Mouse (Mus musculus): ENCODE results near the gene Prepl. TPM values are rescaled to one million over a fixed set of nuclear protein-coding genes. Genes with fewer than 3 reads are reported as not detected.

Prepl gene
- polyA plus RNA-seq, 1 experiment from 2014 or later = 143 TPM

GRCm38 (mm10) chr17:85023247-85024167, 66.5 kb downstream of the Prepl start:
- no peak overlapping the region for H3K4me3 ChIP-seq (ENCODE audit: low read depth, low read length)
- no peak overlapping the region for H3K9ac ChIP-seq (ENCODE audit: low read depth, low read length)
- no peak overlapping the region for H3K27ac ChIP-seq (ENCODE audit: low read length)
- H3K4me1 ChIP-seq (ENCODE audit: control insufficient read depth, insufficient read depth, low read length) = no peaks in the 10 kb centered on the region; the same call in 1 of the 2 replicates
- WGBS = 57% methylated on average over 22 of the region's 22 CpGs
- H3K4me2 ChIP-seq (ENCODE audit: low read length) = no peak overlapping the region
- ATAC-seq = peak; percentile 48; the same call in 1 of the 2 replicates
- no peaks in the 10 kb centered on the region for H3K27me3 ChIP-seq (ENCODE audit: control insufficient read depth, insufficient read depth, low read depth, low read length)
- no peaks in the 10 kb centered on the region for H3K36me3 ChIP-seq (ENCODE audit: control insufficient read depth, insufficient read depth, low read length)
- H3K9me3 ChIP-seq (replicated peaks; ENCODE audit: control insufficient read depth, low read length, poor library complexity, severe bottlenecking) = no peaks in the 10 kb centered on the region

- WGBS = 85% methylated on average over 3 of the region's 3 CpGs
- H3K36me3 ChIP-seq (ENCODE audit: control insufficient read depth, insufficient read depth, low read length) = no peaks in the 10 kb centered on the region
- H3K27ac ChIP-seq (ENCODE audit: low read length) = no peak overlapping the region
- H3K9ac ChIP-seq (ENCODE audit: low read depth, low read length) = no peak overlapping the region
- ATAC-seq = no peak
- no peak overlapping the region for H3K4me3 ChIP-seq (ENCODE audit: low read depth, low read length)
- no peaks in the 10 kb centered on the region; the same call in 1 of the 2 replicates for H3K4me1 ChIP-seq (ENCODE audit: control insufficient read depth, insufficient read depth, low read length)
- no peak overlapping the region for H3K4me2 ChIP-seq (ENCODE audit: low read length)
- H3K27me3 ChIP-seq (ENCODE audit: control insufficient read depth, insufficient read depth, low read depth, low read length) = no peaks in the 10 kb centered on the region
- no peaks in the 10 kb centered on the region for H3K9me3 ChIP-seq (replicated peaks; ENCODE audit: control insufficient read depth, low read length, poor library complexity, severe bottlenecking)
Measured at GRCm38 (mm10) chr17:85020343-85020742, 69.7 kb downstream of the Prepl start.

GRCm38 (mm10) chr17:85018794-85019193, 71.2 kb downstream of the Prepl start:
- no peak overlapping the region for H3K4me2 ChIP-seq (ENCODE audit: low read length)
- H3K4me1 ChIP-seq (ENCODE audit: control insufficient read depth, insufficient read depth, low read length) = no peaks in the 10 kb centered on the region; the same call in 1 of the 2 replicates
- H3K4me3 ChIP-seq (ENCODE audit: low read depth, low read length) = no peak overlapping the region
- no peak for ATAC-seq
- no peak overlapping the region for H3K27ac ChIP-seq (ENCODE audit: low read length)
- no peaks in the 10 kb centered on the region for H3K27me3 ChIP-seq (ENCODE audit: control insufficient read depth, insufficient read depth, low read depth, low read length)
- no peak overlapping the region for H3K9ac ChIP-seq (ENCODE audit: low read depth, low read length)
- 78% methylated on average over 5 of the region's 5 CpGs for WGBS
- no peaks in the 10 kb centered on the region for H3K36me3 ChIP-seq (ENCODE audit: control insufficient read depth, insufficient read depth, low read length)
- no peaks in the 10 kb centered on the region for H3K9me3 ChIP-seq (replicated peaks; ENCODE audit: control insufficient read depth, low read length, poor library complexity, severe bottlenecking)

- Histone ChIP-seq H3K27ac (ENCODE audit: low read length) (no peak overlapping the region), H3K36me3 (ENCODE audit: control insufficient read depth, insufficient read depth, low read length) (no peaks in the 10 kb centered on the region), H3K9ac (ENCODE audit: low read depth, low read length) (no peak overlapping the region), H3K9me3 (replicated peaks; ENCODE audit: control insufficient read depth, low read length, poor library complexity, severe bottlenecking) (no peaks in the 10 kb centered on the region), H3K4me1 (ENCODE audit: control insufficient read depth, insufficient read depth, low read length) (no peaks in the 10 kb centered on the region), H3K27me3 (ENCODE audit: control insufficient read depth, insufficient read depth, low read depth, low read length) (no peaks in the 10 kb centered on the region), H3K4me2 (ENCODE audit: low read length) (no peak overlapping the region), H3K4me3 (ENCODE audit: low read depth, low read length) (no peak overlapping the region)
- no peak for ATAC-seq
- WGBS = 87% methylated on average over 3 of the region's 3 CpGs
Measured at GRCm38 (mm10) chr17:85018344-85018743, 71.7 kb downstream of the Prepl start.

- WGBS = 92% methylated on average over 3 of the region's 3 CpGs
- Histone ChIP-seq H3K4me3 (ENCODE audit: low read depth, low read length) (no peak overlapping the region), H3K36me3 (ENCODE audit: control insufficient read depth, insufficient read depth, low read length) (no peaks in the 10 kb centered on the region), H3K4me1 (ENCODE audit: control insufficient read depth, insufficient read depth, low read length) (no peaks in the 10 kb centered on the region), H3K27ac (ENCODE audit: low read length) (no peak overlapping the region), H3K9ac (ENCODE audit: low read depth, low read length) (no peak overlapping the region), H3K9me3 (replicated peaks; ENCODE audit: control insufficient read depth, low read length, poor library complexity, severe bottlenecking) (no peaks in the 10 kb centered on the region), H3K4me2 (ENCODE audit: low read length) (no peak overlapping the region), H3K27me3 (ENCODE audit: control insufficient read depth, insufficient read depth, low read depth, low read length) (no peaks in the 10 kb centered on the region)
- ATAC-seq = no peak
Measured at GRCm38 (mm10) chr17:85014632-85015031, 75.4 kb downstream of the Prepl start.

GRCm38 (mm10) chr17:85013485-85013884, 76.6 kb downstream of the Prepl start:
- WGBS = 86% methylated on average over 6 of the region's 6 CpGs
- Histone ChIP-seq H3K36me3 (ENCODE audit: control insufficient read depth, insufficient read depth, low read length) (no peaks in the 10 kb centered on the region), H3K9ac (ENCODE audit: low read depth, low read length) (no peak overlapping the region), H3K27me3 (ENCODE audit: control insufficient read depth, insufficient read depth, low read depth, low read length) (no peaks in the 10 kb centered on the region), H3K4me3 (ENCODE audit: low read depth, low read length) (no peak overlapping the region), H3K4me2 (ENCODE audit: low read length) (no peak overlapping the region), H3K4me1 (ENCODE audit: control insufficient read depth, insufficient read depth, low read length) (no peaks in the 10 kb centered on the region), H3K9me3 (replicated peaks; ENCODE audit: control insufficient read depth, low read length, poor library complexity, severe bottlenecking) (no peaks in the 10 kb centered on the region), H3K27ac (ENCODE audit: low read length) (no peak overlapping the region)
- no peak for ATAC-seq

Other genes starting within 250 kb of the Prepl start
- 74.1 and 79.2 TPM in 2 replicates for gene Ppm1b, start 133.5 kb downstream of the Prepl start, polyA plus RNA-seq (2015; fragmentation: Nextera tagmentation; extraction: Ambion mirVana)
- gene Slc3a1, start 61.9 kb downstream of the Prepl start, polyA plus RNA-seq (2015; fragmentation: Nextera tagmentation; extraction: Ambion mirVana) = 0.20 and 0.27 TPM in 2 replicates
- 23.2 and 26.5 TPM in 2 replicates for gene Camkmt, start 311 bp upstream of the Prepl start, polyA plus RNA-seq (2015; fragmentation: Nextera tagmentation; extraction: Ambion mirVana)

Data from midbrain, embryonic 16.5 days (tissue).